Mouse (Mus musculus): ENCODE data around the gene Plekha6. TPM values are rescaled to one million over a fixed set of nuclear protein-coding genes. Genes with fewer than 3 reads are reported as not detected.

The Plekha6 gene
- polyA plus RNA-seq, 1 experiment from 2014 or later = 19.8 TPM

DNA sequence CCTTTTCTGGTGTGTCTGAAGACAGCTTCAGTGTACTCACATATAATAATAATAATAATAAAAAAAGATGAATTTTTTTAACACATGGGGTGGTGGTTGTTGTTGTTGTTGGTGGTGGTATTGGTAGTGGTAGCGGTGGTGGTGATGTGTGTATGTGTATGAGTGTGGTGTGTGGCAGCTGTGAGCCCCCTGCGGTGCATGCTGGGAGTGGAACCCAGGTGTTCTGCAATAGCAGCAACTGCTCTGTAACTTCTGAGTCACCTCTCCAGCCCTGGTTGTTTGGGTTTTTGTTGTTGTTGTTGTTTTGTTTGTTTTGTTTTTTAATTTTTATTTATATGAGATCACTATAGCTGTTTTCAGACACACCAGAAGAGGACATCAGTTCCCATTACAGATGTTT, 13.5 kb upstream of the Plekha6 start:
- Histone ChIP-seq H3K4me2 (replicated peaks; ENCODE audit: low read depth, low read length) (no peak overlapping the region), H3K4me1 (ENCODE audit: control insufficient read depth, insufficient read depth, low read length) (no peaks in the 10 kb centered on the region), H3K9me3 (ENCODE audit: control insufficient read depth, low read depth, low read length) (0 out of 2 replicates have a peak, but pooled peaks cover 4% of the 10 kb centered on the region), H3K9ac (replicated peaks; ENCODE audit: low read depth, low read length) (no peak overlapping the region), H3K36me3 (ENCODE audit: control insufficient read depth, insufficient read depth, low read length) (no peaks in the 10 kb centered on the region), H3K27me3 (ENCODE audit: control insufficient read depth, insufficient read depth, low read length) (no peaks in the 10 kb centered on the region), H3K27ac (ENCODE audit: low read length) (no peak overlapping the region), H3K4me3 (ENCODE audit: low read depth, low read length) (no peak overlapping the region)
- ATAC-seq (ENCODE audit: insufficient number of reproducible peaks, insufficient read depth, low FRiP score, low read depth) = no peak
- 98% methylated on average over 2 of the region's 2 CpGs for WGBS

DNA sequence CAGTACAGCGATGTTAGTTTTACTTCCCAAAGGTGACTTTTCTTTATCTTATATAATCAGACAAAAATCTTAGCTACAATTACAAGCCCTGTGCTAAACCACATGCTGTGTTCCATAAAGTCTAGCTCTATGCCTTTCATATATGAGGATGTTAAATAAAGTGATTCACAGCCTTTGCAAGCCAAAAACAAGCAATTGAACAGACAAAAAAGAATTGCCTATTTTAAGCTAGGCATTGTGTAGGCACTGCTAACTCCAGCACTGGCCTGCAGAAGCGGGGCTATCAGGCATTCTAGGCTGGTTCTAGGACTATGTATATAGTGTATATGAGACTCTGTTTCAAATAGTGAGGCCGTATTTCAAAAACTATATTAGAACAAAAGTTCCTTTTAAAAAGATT, 11.8 kb upstream of the Plekha6 start:
- ATAC-seq (ENCODE audit: insufficient number of reproducible peaks, insufficient read depth, low FRiP score, low read depth) = no peak
- WGBS = 80% methylated on average over 3 of the region's 3 CpGs
- H3K4me1 ChIP-seq (ENCODE audit: control insufficient read depth, insufficient read depth, low read length) = no peaks in the 10 kb centered on the region
- no peaks in the 10 kb centered on the region for H3K36me3 ChIP-seq (ENCODE audit: control insufficient read depth, insufficient read depth, low read length)
- H3K27ac ChIP-seq (ENCODE audit: low read length) = no peak overlapping the region
- H3K27me3 ChIP-seq (ENCODE audit: control insufficient read depth, insufficient read depth, low read length) = no peaks in the 10 kb centered on the region
- no peak overlapping the region for H3K4me2 ChIP-seq (replicated peaks; ENCODE audit: low read depth, low read length)
- H3K4me3 ChIP-seq (ENCODE audit: low read depth, low read length) = no peak overlapping the region
- no peak overlapping the region for H3K9ac ChIP-seq (replicated peaks; ENCODE audit: low read depth, low read length)
- H3K9me3 ChIP-seq (ENCODE audit: control insufficient read depth, low read depth, low read length) = 0 out of 2 replicates have a peak, but pooled peaks cover 4% of the 10 kb centered on the region

DNA sequence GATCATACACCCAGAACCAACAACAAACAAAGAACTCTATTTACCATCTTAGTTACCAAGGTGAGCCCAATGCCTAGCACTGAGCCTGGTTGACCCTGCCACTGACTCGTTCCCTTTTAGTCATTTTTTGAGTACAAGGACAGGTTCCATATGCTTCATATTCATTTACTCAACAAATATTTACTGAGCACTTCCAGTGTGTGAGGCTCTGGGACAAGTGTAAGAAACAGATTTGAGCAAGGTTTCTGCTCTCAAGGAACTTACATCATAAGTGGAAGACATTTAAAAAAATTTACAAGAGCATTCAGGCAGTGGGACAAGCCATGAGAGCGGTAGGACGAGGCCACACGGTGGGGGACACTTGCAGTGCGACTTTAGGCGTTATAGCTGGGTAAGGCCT, 8.7 kb upstream of the Plekha6 start:
- Histone ChIP-seq H3K9me3 (ENCODE audit: control insufficient read depth, low read depth, low read length) (no peaks in the 10 kb centered on the region), H3K27me3 (ENCODE audit: control insufficient read depth, insufficient read depth, low read length) (no peaks in the 10 kb centered on the region), H3K9ac (replicated peaks; ENCODE audit: low read depth, low read length) (no peak overlapping the region), H3K27ac (ENCODE audit: low read length) (no peak overlapping the region), H3K4me1 (ENCODE audit: control insufficient read depth, insufficient read depth, low read length) (peaks cover 7% of the 10 kb centered on the region), H3K4me3 (ENCODE audit: low read depth, low read length) (no peak overlapping the region), H3K36me3 (ENCODE audit: control insufficient read depth, insufficient read depth, low read length) (no peaks in the 10 kb centered on the region), H3K4me2 (replicated peaks; ENCODE audit: low read depth, low read length) (no peak overlapping the region)
- ATAC-seq (ENCODE audit: insufficient number of reproducible peaks, insufficient read depth, low FRiP score, low read depth) = no peak
- WGBS = 77% methylated on average over 6 of the region's 6 CpGs

DNA sequence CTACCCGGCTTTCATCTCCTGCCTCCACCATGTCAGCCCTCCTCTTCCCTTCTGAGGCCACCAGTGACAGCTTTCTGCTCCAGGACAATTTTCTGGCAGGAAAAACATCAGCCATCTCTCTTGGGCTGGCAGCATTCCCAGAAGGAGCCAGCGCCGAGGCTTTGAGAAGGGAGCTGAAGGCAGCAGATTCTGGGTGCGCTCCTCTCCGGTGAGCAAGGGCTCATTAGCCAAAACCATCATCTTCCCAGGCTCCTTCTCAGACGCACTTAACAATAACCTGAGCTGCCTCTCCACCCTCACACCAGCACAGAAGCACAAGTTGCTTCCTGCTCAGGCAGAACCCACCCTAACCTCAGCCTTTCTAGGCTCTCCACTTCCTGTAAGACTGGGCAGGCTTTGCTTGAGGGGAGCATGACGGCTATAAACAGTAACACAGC, 4.9 kb upstream of the Plekha6 start:
- Histone ChIP-seq H3K9ac (replicated peaks; ENCODE audit: low read depth, low read length) (no peak overlapping the region), H3K4me3 (ENCODE audit: low read depth, low read length) (no peak overlapping the region), H3K27me3 (ENCODE audit: control insufficient read depth, insufficient read depth, low read length) (peaks cover 9% of the 10 kb centered on the region), H3K4me1 (ENCODE audit: control insufficient read depth, insufficient read depth, low read length) (peaks cover 23% of the 10 kb centered on the region), H3K36me3 (ENCODE audit: control insufficient read depth, insufficient read depth, low read length) (no peaks in the 10 kb centered on the region), H3K4me2 (replicated peaks; ENCODE audit: low read depth, low read length) (peak overlapping the region; percentile 30), H3K9me3 (ENCODE audit: control insufficient read depth, low read depth, low read length) (no peaks in the 10 kb centered on the region), H3K27ac (ENCODE audit: low read length) (peak overlapping the region; percentile 48; the same call in 1 of the 2 replicates)
- ATAC-seq (ENCODE audit: insufficient number of reproducible peaks, insufficient read depth, low FRiP score, low read depth) = no peak
- WGBS = 21% methylated on average over 7 of the region's 7 CpGs

DNA sequence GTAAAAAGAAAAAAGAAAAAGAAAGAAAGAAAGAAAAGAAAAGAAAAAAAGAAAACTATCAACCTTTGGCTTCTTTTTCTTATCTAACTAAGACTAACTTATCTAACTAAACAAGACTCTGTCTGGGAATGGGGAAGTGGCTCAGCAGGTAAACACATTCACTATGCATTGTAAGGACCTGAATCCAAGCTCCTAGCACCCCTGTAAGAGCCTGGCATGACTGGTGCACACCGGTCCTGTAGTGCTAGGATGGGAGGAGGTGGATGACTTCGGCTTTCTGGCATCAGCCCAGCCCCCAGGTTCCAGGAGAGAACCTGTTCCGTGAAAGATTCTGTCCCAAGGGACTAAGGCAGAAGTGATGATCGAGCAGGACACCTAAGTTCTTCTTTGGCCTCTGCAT, 2.5 kb upstream of the Plekha6 start:
- WGBS = 49% methylated on average over 4 of the region's 4 CpGs
- H3K9me3 ChIP-seq (ENCODE audit: control insufficient read depth, low read depth, low read length) = no peaks in the 10 kb centered on the region
- 0 out of 2 replicates have a peak overlapping the region, but pooled peaks have one; percentile 3 for H3K4me2 ChIP-seq (replicated peaks; ENCODE audit: low read depth, low read length)
- H3K36me3 ChIP-seq (ENCODE audit: control insufficient read depth, insufficient read depth, low read length) = no peaks in the 10 kb centered on the region
- H3K4me3 ChIP-seq (ENCODE audit: low read depth, low read length) = no peak overlapping the region
- peaks cover 32% of the 10 kb centered on the region for H3K4me1 ChIP-seq (ENCODE audit: control insufficient read depth, insufficient read depth, low read length)
- H3K9ac ChIP-seq (replicated peaks; ENCODE audit: low read depth, low read length) = no peak overlapping the region
- no peak for ATAC-seq (ENCODE audit: insufficient number of reproducible peaks, insufficient read depth, low FRiP score, low read depth)
- H3K27ac ChIP-seq (ENCODE audit: low read length) = peak overlapping the region; percentile 52; the same call in 1 of the 2 replicates
- peaks cover 9% of the 10 kb centered on the region for H3K27me3 ChIP-seq (ENCODE audit: control insufficient read depth, insufficient read depth, low read length)

DNA sequence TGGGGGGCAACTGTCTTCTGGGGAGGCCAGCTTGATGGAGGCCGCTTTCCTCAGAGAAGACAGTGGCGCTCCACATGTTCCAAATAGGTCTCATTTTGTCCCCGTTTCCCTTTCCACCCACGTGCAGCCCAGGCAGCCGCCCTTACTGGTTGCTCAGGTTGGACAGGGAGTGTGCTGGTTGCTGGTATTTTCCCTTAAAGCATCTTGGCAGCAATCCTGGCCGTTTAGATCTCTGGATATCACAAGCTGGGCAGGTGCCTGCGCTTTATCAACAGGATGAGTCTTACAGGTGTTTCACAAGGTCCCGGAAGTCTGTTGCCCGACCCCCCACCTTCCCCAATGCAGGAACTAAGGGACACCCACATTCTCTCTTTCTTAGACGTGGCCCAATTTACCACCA, 2.0 kb upstream of the Plekha6 start:
- H3K27me3 ChIP-seq (ENCODE audit: control insufficient read depth, insufficient read depth, low read length) = peaks cover 9% of the 10 kb centered on the region
- no peak for ATAC-seq (ENCODE audit: insufficient number of reproducible peaks, insufficient read depth, low FRiP score, low read depth)
- H3K9me3 ChIP-seq (ENCODE audit: control insufficient read depth, low read depth, low read length) = no peaks in the 10 kb centered on the region
- H3K4me1 ChIP-seq (ENCODE audit: control insufficient read depth, insufficient read depth, low read length) = peaks cover 32% of the 10 kb centered on the region
- no peak overlapping the region for H3K4me3 ChIP-seq (ENCODE audit: low read depth, low read length)
- 0 out of 2 replicates have a peak overlapping the region, but pooled peaks have one; percentile 3 for H3K4me2 ChIP-seq (replicated peaks; ENCODE audit: low read depth, low read length)
- H3K27ac ChIP-seq (ENCODE audit: low read length) = peak overlapping the region; percentile 52; the same call in 1 of the 2 replicates
- H3K9ac ChIP-seq (replicated peaks; ENCODE audit: low read depth, low read length) = no peak overlapping the region
- H3K36me3 ChIP-seq (ENCODE audit: control insufficient read depth, insufficient read depth, low read length) = no peaks in the 10 kb centered on the region
- WGBS = 58% methylated on average over 10 of the region's 10 CpGs

DNA sequence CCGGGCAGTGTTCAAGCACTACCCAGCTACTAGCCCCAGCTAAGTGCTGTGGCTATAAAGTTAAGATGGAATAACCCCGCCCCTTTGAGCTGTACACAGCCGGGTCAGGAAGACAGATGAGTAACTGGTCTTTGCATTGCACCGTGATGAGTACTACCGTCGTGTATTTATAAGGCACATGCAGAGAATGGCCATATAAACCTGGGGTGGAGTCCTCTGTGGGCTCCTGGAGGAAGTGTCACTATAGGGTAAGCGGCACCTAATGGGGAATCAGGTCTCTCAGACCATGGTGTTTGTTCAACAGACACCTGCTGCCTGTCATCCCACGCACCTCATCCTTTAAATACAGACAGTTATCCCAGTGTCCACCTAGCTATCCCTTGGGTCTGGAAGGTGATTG, 1.0 kb upstream of the Plekha6 start:
- WGBS = 38% methylated on average over 8 of the region's 8 CpGs
- no peaks in the 10 kb centered on the region for H3K9me3 ChIP-seq (ENCODE audit: control insufficient read depth, low read depth, low read length)
- no peak overlapping the region for H3K27ac ChIP-seq (ENCODE audit: low read length)
- H3K27me3 ChIP-seq (ENCODE audit: control insufficient read depth, insufficient read depth, low read length) = peaks cover 9% of the 10 kb centered on the region
- H3K9ac ChIP-seq (replicated peaks; ENCODE audit: low read depth, low read length) = no peak overlapping the region
- peak overlapping the region; percentile 97; the same call in 1 of the 2 replicates for H3K4me2 ChIP-seq (replicated peaks; ENCODE audit: low read depth, low read length)
- H3K36me3 ChIP-seq (ENCODE audit: control insufficient read depth, insufficient read depth, low read length) = no peaks in the 10 kb centered on the region
- peaks cover 32% of the 10 kb centered on the region for H3K4me1 ChIP-seq (ENCODE audit: control insufficient read depth, insufficient read depth, low read length)
- peak overlapping the region; percentile 57; the same call in 1 of the 2 replicates for H3K4me3 ChIP-seq (ENCODE audit: low read depth, low read length)
- ATAC-seq (ENCODE audit: insufficient number of reproducible peaks, insufficient read depth, low FRiP score, low read depth) = no peak

DNA sequence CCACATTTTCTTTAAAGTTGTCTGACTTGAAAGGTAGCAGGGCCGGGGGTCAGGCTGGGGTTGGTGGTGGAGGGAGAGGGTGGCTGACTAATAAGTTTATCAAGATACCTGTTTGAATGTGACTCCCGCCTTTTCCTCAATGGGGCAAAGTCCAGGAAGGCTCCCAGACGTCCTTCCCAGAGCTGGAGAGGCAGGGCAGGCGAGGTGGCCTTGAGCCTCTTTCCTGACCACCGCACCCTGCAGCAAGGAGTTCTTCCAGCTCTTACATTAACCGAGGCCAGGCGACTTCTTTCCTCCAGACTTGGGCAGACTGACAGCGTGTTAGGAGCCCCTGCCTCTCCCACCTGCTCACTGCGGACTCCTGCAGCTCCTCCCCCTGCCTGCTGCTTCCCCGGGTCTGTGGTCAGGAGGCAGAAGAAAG, 591 bp downstream of the Plekha6 start:
- WGBS = 4% methylated on average over 10 of the region's 10 CpGs
- peak overlapping the region; percentile 97 for H3K4me2 ChIP-seq (replicated peaks; ENCODE audit: low read depth, low read length)
- H3K27me3 ChIP-seq (ENCODE audit: control insufficient read depth, insufficient read depth, low read length) = peaks cover 9% of the 10 kb centered on the region
- H3K9me3 ChIP-seq (ENCODE audit: control insufficient read depth, low read depth, low read length) = no peaks in the 10 kb centered on the region
- H3K4me1 ChIP-seq (ENCODE audit: control insufficient read depth, insufficient read depth, low read length) = peaks cover 33% of the 10 kb centered on the region
- H3K9ac ChIP-seq (replicated peaks; ENCODE audit: low read depth, low read length) = peak overlapping the region; percentile 48; the same call in 1 of the 2 replicates
- peak overlapping the region; percentile 84; the same call in 1 of the 2 replicates for H3K27ac ChIP-seq (ENCODE audit: low read length)
- no peaks in the 10 kb centered on the region for H3K36me3 ChIP-seq (ENCODE audit: control insufficient read depth, insufficient read depth, low read length)
- ATAC-seq (ENCODE audit: insufficient number of reproducible peaks, insufficient read depth, low FRiP score, low read depth) = peak; percentile 70
- H3K4me3 ChIP-seq (ENCODE audit: low read depth, low read length) = peak overlapping the region; percentile 57

DNA sequence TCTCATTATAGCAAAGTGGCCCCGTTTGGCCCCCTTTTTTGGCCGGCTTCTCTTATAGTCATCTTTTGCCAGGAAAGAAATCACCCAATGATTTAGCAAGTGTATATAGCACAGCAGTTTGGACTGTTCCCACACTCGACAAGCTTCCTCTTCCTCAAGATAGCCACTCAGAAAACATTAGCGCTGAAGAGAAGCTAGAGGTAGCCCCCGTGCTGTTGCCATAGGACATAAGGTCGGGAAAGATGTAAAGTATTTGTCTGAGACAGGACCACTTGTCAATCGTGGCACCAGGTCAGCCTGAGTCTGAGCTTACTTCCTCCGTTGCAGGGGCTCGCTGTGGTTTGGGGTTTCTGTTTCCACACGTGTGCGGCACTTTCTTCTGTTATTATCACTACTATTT, 1.1 kb downstream of the Plekha6 start:
- peak overlapping the region; percentile 57 for H3K4me3 ChIP-seq (ENCODE audit: low read depth, low read length)
- H3K4me2 ChIP-seq (replicated peaks; ENCODE audit: low read depth, low read length) = peak overlapping the region; percentile 97
- 31% methylated on average over 11 of the region's 11 CpGs for WGBS
- peaks cover 9% of the 10 kb centered on the region for H3K27me3 ChIP-seq (ENCODE audit: control insufficient read depth, insufficient read depth, low read length)
- H3K27ac ChIP-seq (ENCODE audit: low read length) = peak overlapping the region; percentile 84; the same call in 1 of the 2 replicates
- H3K9ac ChIP-seq (replicated peaks; ENCODE audit: low read depth, low read length) = 0 out of 2 replicates have a peak overlapping the region, but pooled peaks have one; percentile 48
- no peak for ATAC-seq (ENCODE audit: insufficient number of reproducible peaks, insufficient read depth, low FRiP score, low read depth)
- no peaks in the 10 kb centered on the region for H3K36me3 ChIP-seq (ENCODE audit: control insufficient read depth, insufficient read depth, low read length)
- H3K9me3 ChIP-seq (ENCODE audit: control insufficient read depth, low read depth, low read length) = no peaks in the 10 kb centered on the region
- H3K4me1 ChIP-seq (ENCODE audit: control insufficient read depth, insufficient read depth, low read length) = peaks cover 33% of the 10 kb centered on the region
